Mouse (Mus musculus) skeletal muscle tissue, postnatal 0 days (tissue): Measurements from ENCODE around the gene Arfip1. TPM values are rescaled to one million over a fixed set of nuclear protein-coding genes. Genes with fewer than 3 reads are reported as not detected.

Experiments
- polyA plus RNA-seq: library from polyadenylated mRNA; unstranded; fragments of >200 nt; fragmentation: Nextera tagmentation; extraction: Ambion mirVana; gene quantifications from 2 replicates; pipeline ENCODE4 v1.2.1, GENCODE M21; 2015

Arfip1 gene
- 26.4 and 27.3 TPM in 2 replicates for polyA plus RNA-seq

GRCm38 (mm10) chr3:84582023-84582912, at the start of gene Arfip1:
Arfip1 (minus strand) TSS chr3:84582625.

GRCm38 (mm10) chr3:84593274-84593673, 10.8 kb upstream of the Arfip1 start, which contains the start of gene Tigd4:
Tigd4 (plus strand) TSS chr3:84593574.

GRCm38 (mm10) chr3:84480006-84480897, 102.2 kb downstream of the Arfip1 start, which contains the start of gene Fhdc1:
Fhdc1 (minus strand) TSS chr3:84480429.

Other genes starting within 250 kb of the Arfip1 start
- 2.1 and 2.9 TPM in 2 replicates for gene Fhdc1, start 102.2 kb downstream of the Arfip1 start, polyA plus RNA-seq
- 3.6 and 5.7 TPM in 2 replicates for gene Tigd4, start 10.9 kb upstream of the Arfip1 start, polyA plus RNA-seq
- 0.95 and 2.0 TPM in 2 replicates for gene Tmem154, start 83.6 kb upstream of the Arfip1 start, polyA plus RNA-seq
- gene Fbxw7, start 232.6 kb upstream of the Arfip1 start, polyA plus RNA-seq = 26.5 and 31.4 TPM in 2 replicates